Mouse (Mus musculus): ENCODE measurements at regions not wholly inside any gene's neighbourhood (a gene's known extent, or its start where the extent isn't known, plus 50 kb on each side); places are given as distances from the start of the nearest gene placed in this dataset.
"Not testable (repeated sequence)": the region's sequence is repeated elsewhere in the genome, so short reads cannot be mapped to it uniquely, and the experiment has no call there.

DNA sequence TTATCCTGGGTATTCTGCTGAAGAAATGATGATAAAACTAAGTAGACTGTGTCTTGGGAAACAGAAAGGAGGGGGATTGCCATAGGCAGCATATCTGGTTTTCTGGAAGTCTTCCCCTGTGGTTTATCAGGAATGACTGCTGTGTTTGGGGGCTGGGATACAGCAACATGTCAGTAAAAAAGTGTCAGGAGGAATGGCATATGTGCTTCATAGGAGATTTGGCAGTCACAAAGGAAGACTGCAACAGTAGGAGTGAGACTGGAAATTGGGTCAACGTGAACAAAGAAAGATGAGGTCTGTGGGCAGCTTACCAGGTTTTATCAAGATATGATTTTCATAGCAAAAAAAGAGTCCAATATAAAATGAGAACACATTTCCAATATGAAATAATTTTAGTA is 641.1 kb upstream of the Nrxn1 start:
- WGBS, result 91% methylated on average over 1 of the region's 1 CpGs
- ATAC-seq (ENCODE audit: low FRiP score), result no peak
- no peaks in the 10 kb centered on the region for H3K4me1 ChIP-seq (ENCODE audit: control insufficient read depth, insufficient read depth, low read length)

DNA sequence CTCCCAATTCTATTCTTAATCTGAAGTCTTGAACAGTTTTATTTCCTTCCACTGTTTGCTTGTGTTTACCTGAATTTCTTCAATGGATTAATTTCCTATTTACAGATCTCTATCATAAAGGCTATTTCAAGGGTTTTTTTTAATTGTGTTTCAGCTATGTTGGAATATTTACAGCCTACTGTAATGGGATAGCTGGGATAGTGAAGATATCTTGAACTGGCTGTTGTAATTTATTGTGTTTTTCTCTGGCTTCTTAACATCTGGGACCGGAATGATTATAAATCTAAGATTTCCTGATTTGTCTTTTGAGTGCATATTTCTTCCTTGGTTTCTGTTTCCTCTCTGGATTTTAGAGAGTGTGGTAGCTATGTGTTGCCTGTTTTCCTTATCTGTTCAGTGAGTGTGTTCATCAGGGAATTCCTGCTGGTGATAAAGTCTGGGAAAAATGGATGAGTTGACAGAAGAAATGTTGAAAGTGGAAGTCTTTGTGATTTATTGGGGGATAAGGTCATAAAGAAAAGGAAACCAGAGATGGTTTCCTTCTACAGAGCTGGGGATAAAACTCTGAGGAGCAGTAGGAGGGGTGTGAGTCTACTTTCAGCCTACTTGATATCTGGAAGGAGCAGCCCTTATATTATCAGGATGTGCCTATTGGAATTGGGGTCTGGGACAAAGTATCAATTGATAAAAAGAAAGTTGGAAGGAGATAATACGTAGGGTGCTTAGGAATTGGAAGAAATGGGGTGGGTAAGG is 640.5 kb upstream of the Nrxn1 start:
- no peaks in the 10 kb centered on the region for H3K36me3 ChIP-seq (ENCODE audit: control insufficient read depth, insufficient read depth, low read length)
- no peak overlapping the region for H3K4me2 ChIP-seq
- 86% methylated on average over 2 of the region's 2 CpGs for WGBS
- no peaks in the 10 kb centered on the region for H3K9me3 ChIP-seq (ENCODE audit: control insufficient read depth, low read length)
- no peak overlapping the region for H3K9ac ChIP-seq (ENCODE audit: low read length)
- DNase-seq (ENCODE audit: low spot score, missing footprints) (no peak), ATAC-seq (ENCODE audit: low FRiP score) (no peak)
- no peaks in the 10 kb centered on the region for H3K27me3 ChIP-seq (ENCODE audit: control insufficient read depth, insufficient read depth, low read length)
- H3K27ac ChIP-seq (ENCODE audit: low read depth, low read length), result no peak overlapping the region
- H3K4me3 ChIP-seq (ENCODE audit: low read depth, low read length), result no peak overlapping the region
- no peaks in the 10 kb centered on the region for H3K4me1 ChIP-seq (ENCODE audit: control insufficient read depth, insufficient read depth, low read length)

More for the DNA sequence above, 641.1 kb upstream of the Nrxn1 start:
- Histone ChIP-seq H3K9ac (ENCODE audit: low read length) (no peak overlapping the region), H3K4me3 (ENCODE audit: low read depth, low read length) (no peak overlapping the region), H3K9me3 (ENCODE audit: control insufficient read depth, low read length) (no peaks in the 10 kb centered on the region), H3K27me3 (ENCODE audit: control insufficient read depth, insufficient read depth, low read length) (no peaks in the 10 kb centered on the region), H3K4me2 (no peak overlapping the region), H3K27ac (ENCODE audit: low read depth, low read length) (no peak overlapping the region), H3K36me3 (ENCODE audit: control insufficient read depth, insufficient read depth, low read length) (no peaks in the 10 kb centered on the region)
- no peak for DNase-seq (ENCODE audit: low spot score, missing footprints)

- no peak overlapping the region for H3K4me2 ChIP-seq
Measured at GRCm38 (mm10) chr17:91710412-91710811, 617.5 kb upstream of the Nrxn1 start.

DNA sequence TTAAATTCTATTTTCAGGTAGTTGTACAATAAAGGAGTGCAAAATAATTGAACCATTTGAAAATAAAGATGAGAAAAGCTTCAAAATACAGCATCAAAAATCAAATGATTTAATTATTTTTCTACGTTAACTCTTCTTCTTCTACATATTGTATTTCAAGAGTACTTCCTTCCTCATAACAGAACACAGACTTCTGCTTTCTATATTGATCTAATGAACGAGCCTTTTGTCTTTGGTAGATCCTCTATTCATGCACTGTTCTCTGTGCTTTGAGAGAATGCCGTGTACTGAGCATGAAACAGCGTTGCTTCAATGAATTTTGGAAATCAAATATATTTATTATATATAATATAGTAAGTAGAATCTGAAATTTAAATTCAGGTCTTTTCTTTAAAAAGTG is 598.2 kb upstream of the Nrxn1 start:
- H3K36me3 ChIP-seq (ENCODE audit: control insufficient read depth, insufficient read depth, low read length), result no peaks in the 10 kb centered on the region
- no peak for ATAC-seq (ENCODE audit: low FRiP score)
- 86% methylated on average over 4 of the region's 4 CpGs for WGBS

More at GRCm38 (mm10) chr17:91710412-91710811, 617.5 kb upstream of the Nrxn1 start:
- Histone ChIP-seq H3K9ac (ENCODE audit: low read length) (no peak overlapping the region), H3K27ac (ENCODE audit: low read depth, low read length) (no peak overlapping the region), H3K4me1 (ENCODE audit: control insufficient read depth, insufficient read depth, low read length) (no peaks in the 10 kb centered on the region), H3K36me3 (ENCODE audit: control insufficient read depth, insufficient read depth, low read length) (no peaks in the 10 kb centered on the region), H3K9me3 (ENCODE audit: control insufficient read depth, low read length) (no peaks in the 10 kb centered on the region), H3K4me3 (ENCODE audit: low read depth, low read length) (no peak overlapping the region), H3K27me3 (ENCODE audit: control insufficient read depth, insufficient read depth, low read length) (no peaks in the 10 kb centered on the region)
- DNase-seq (ENCODE audit: low spot score, missing footprints) (no peak), ATAC-seq (ENCODE audit: low FRiP score) (no peak)

GRCm38 (mm10) chr17:91657449-91657848 is 564.6 kb upstream of the Nrxn1 start:
- no peak overlapping the region for H3K27ac ChIP-seq (ENCODE audit: low read depth, low read length)
- no peaks in the 10 kb centered on the region for H3K9me3 ChIP-seq (ENCODE audit: control insufficient read depth, low read length)
- peak; percentile 57; the same call in 1 of the 2 replicates for ATAC-seq (ENCODE audit: low FRiP score)
- no peak overlapping the region for H3K9ac ChIP-seq (ENCODE audit: low read length)
- no peak overlapping the region for H3K4me2 ChIP-seq
- H3K36me3 ChIP-seq (ENCODE audit: control insufficient read depth, insufficient read depth, low read length), result no peaks in the 10 kb centered on the region
- DNase-seq (ENCODE audit: low spot score, missing footprints), result no peak
- H3K27me3 ChIP-seq (ENCODE audit: control insufficient read depth, insufficient read depth, low read length), result no peaks in the 10 kb centered on the region
- H3K4me1 ChIP-seq (ENCODE audit: control insufficient read depth, insufficient read depth, low read length), result no peaks in the 10 kb centered on the region
- no peak overlapping the region for H3K4me3 ChIP-seq (ENCODE audit: low read depth, low read length)

More for the DNA sequence above, 598.2 kb upstream of the Nrxn1 start:
- no peaks in the 10 kb centered on the region for H3K9me3 ChIP-seq (ENCODE audit: control insufficient read depth, low read length)
- H3K4me2 ChIP-seq, result no peak overlapping the region
- no peak overlapping the region for H3K4me3 ChIP-seq (ENCODE audit: low read depth, low read length)
- no peaks in the 10 kb centered on the region for H3K27me3 ChIP-seq (ENCODE audit: control insufficient read depth, insufficient read depth, low read length)
- no peak overlapping the region for H3K9ac ChIP-seq (ENCODE audit: low read length)
- DNase-seq (ENCODE audit: low spot score, missing footprints), result no peak
- no peak overlapping the region for H3K27ac ChIP-seq (ENCODE audit: low read depth, low read length)
- H3K4me1 ChIP-seq (ENCODE audit: control insufficient read depth, insufficient read depth, low read length), result no peaks in the 10 kb centered on the region

- H3K27me3 ChIP-seq (ENCODE audit: control insufficient read depth, insufficient read depth, low read length), result no peaks in the 10 kb centered on the region
- peak; percentile 54; the same call in 1 of the 2 replicates for ATAC-seq (ENCODE audit: low FRiP score)
- no peaks in the 10 kb centered on the region for H3K4me1 ChIP-seq (ENCODE audit: control insufficient read depth, insufficient read depth, low read length)
- H3K4me2 ChIP-seq, result no peak overlapping the region
- H3K4me3 ChIP-seq (ENCODE audit: low read depth, low read length), result no peak overlapping the region
- H3K9me3 ChIP-seq (ENCODE audit: control insufficient read depth, low read length), result no peaks in the 10 kb centered on the region
- H3K36me3 ChIP-seq (ENCODE audit: control insufficient read depth, insufficient read depth, low read length), result no peaks in the 10 kb centered on the region
- no peak overlapping the region for H3K9ac ChIP-seq (ENCODE audit: low read length)
- no peak for DNase-seq (ENCODE audit: low spot score, missing footprints)
- no peak overlapping the region for H3K27ac ChIP-seq (ENCODE audit: low read depth, low read length)
Measured at GRCm38 (mm10) chr17:91657036-91657435, 564.2 kb upstream of the Nrxn1 start.

DNA sequence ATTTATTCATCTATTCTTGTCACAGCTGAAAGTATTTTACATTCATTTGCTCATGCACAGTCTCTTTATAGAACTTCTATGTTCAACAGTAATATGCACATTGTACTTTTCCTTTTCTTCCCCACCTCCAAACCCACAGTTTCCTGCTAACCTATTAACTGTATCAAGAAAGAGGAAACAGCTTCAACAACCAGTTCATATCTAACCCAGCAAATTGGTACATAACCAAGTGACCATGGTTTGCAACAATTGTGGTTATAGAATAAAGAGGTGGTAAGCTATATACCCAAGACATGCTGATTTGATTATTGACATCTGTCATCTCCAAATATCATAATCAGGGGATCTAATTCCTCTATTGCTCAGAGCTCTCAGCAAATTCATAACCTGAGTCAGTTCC is 539.0 kb upstream of the Nrxn1 start:
- DNase-seq (ENCODE audit: low spot score, missing footprints) (no peak), ATAC-seq (ENCODE audit: low FRiP score) (no peak)

GRCm38 (mm10) chr17:91614175-91614574 is 521.3 kb upstream of the Nrxn1 start:
- H3K27me3 ChIP-seq (ENCODE audit: control insufficient read depth, insufficient read depth, low read length); ATAC-seq (ENCODE audit: low FRiP score); H3K9me3 ChIP-seq (ENCODE audit: control insufficient read depth, low read length); H3K27ac ChIP-seq (ENCODE audit: low read depth, low read length); H3K4me1 ChIP-seq (ENCODE audit: control insufficient read depth, insufficient read depth, low read length); H3K4me3 ChIP-seq (ENCODE audit: low read depth, low read length); H3K4me2 ChIP-seq; H3K36me3 ChIP-seq (ENCODE audit: control insufficient read depth, insufficient read depth, low read length); DNase-seq (ENCODE audit: low spot score, missing footprints); H3K9ac ChIP-seq (ENCODE audit: low read length): not testable (repeated sequence)
- 87% methylated on average over 5 of the region's 5 CpGs for WGBS

More for the DNA sequence above, 539.0 kb upstream of the Nrxn1 start:
- H3K27ac ChIP-seq (ENCODE audit: low read depth, low read length), result no peak overlapping the region
- no peaks in the 10 kb centered on the region for H3K27me3 ChIP-seq (ENCODE audit: control insufficient read depth, insufficient read depth, low read length)
- no peaks in the 10 kb centered on the region for H3K9me3 ChIP-seq (ENCODE audit: control insufficient read depth, low read length)
- no peak overlapping the region for H3K4me2 ChIP-seq
- H3K9ac ChIP-seq (ENCODE audit: low read length), result no peak overlapping the region
- H3K4me1 ChIP-seq (ENCODE audit: control insufficient read depth, insufficient read depth, low read length), result no peaks in the 10 kb centered on the region
- no peak overlapping the region for H3K4me3 ChIP-seq (ENCODE audit: low read depth, low read length)
- H3K36me3 ChIP-seq (ENCODE audit: control insufficient read depth, insufficient read depth, low read length), result no peaks in the 10 kb centered on the region

GRCm38 (mm10) chr17:91589120-91589519 is 496.2 kb upstream of the Nrxn1 start:
- Histone ChIP-seq H3K4me1 (ENCODE audit: control insufficient read depth, insufficient read depth, low read length) (no peaks in the 10 kb centered on the region), H3K27me3 (ENCODE audit: control insufficient read depth, insufficient read depth, low read length) (no peaks in the 10 kb centered on the region), H3K27ac (ENCODE audit: low read depth, low read length) (no peak overlapping the region), H3K4me3 (ENCODE audit: low read depth, low read length) (no peak overlapping the region), H3K9me3 (ENCODE audit: control insufficient read depth, low read length) (no peaks in the 10 kb centered on the region), H3K9ac (ENCODE audit: low read length) (no peak overlapping the region), H3K4me2 (no peak overlapping the region), H3K36me3 (ENCODE audit: control insufficient read depth, insufficient read depth, low read length) (no peaks in the 10 kb centered on the region)
- ATAC-seq (ENCODE audit: low FRiP score), result no peak
- no peak for DNase-seq (ENCODE audit: low spot score, missing footprints)

All from midbrain, embryonic 11.5 days (tissue).